Mouse (Mus musculus) olfactory bulb, adult 2 months (tissue): ENCODE measurements around the gene Fermt2. TPM values are rescaled to one million over a fixed set of nuclear protein-coding genes. Genes with fewer than 3 reads are reported as not detected.
A peak's percentile ranks its signal among the peaks of the same experiment; 100 is the strongest.
"Not testable (repeated sequence)": the region's sequence is repeated elsewhere in the genome, so short reads cannot be mapped to it uniquely, and the experiment has no call there.

Experiments
- H3K27ac ChIP-seq: fragments of 200-500 bp; 2 replicates; pipeline ENCODE4 v1.5.1; 2012; ENCODE audit warnings: low read depth, low read length; ENCODE audit not compliant: insufficient read depth
- H3K4me1 ChIP-seq: fragments of 200-500 bp; 2 replicates; pipeline ENCODE4 v1.6.1; 2012; ENCODE audit warnings: low read length; ENCODE audit not compliant: control insufficient read depth, insufficient read depth
- H3K4me3 ChIP-seq: fragments of 200-500 bp; 2 replicates; pipeline ENCODE4 v1.5.1; 2012; ENCODE audit warnings: mild to moderate bottlenecking, low read depth, low read length, moderate library complexity; ENCODE audit not compliant: insufficient read depth
- CTCF ChIP-seq: fragments of 200-500 bp; IDR thresholded peaks from 2 replicates; pipeline ENCODE4 v1.5.1; 2012; ENCODE audit warnings: low read depth, mild to moderate bottlenecking, low read length, moderate library complexity; ENCODE audit not compliant: insufficient read depth
- POLR2A ChIP-seq: fragments of 200-500 bp; IDR thresholded peaks from 2 replicates; pipeline ENCODE4 v1.6.1; 2012; ENCODE audit warnings: mild to moderate bottlenecking, low read depth, low read length, moderate library complexity; ENCODE audit not compliant: insufficient read depth
- WGBS: fragments of 180-500 bp; shearing (Covaris S2); methylation state at CpG from one replicate; pipeline ENCODE4 v1.1.7; 2018; 5-methylcytosine and 5-hydroxymethylcytosine counted together
- polyA plus RNA-seq: library from polyadenylated mRNA; stranded (reverse); fragments of >200 nt; gene quantifications from 2 replicates; pipeline ENCODE4 v1.2.4, GENCODE M21; 2012; ENCODE audit warnings: low replicate concordance; ENCODE audit not compliant: missing spikeins, insufficient read depth, insufficient read length

Gene Fermt2
- polyA plus RNA-seq, 1 experiment = 298 TPM

DNA sequence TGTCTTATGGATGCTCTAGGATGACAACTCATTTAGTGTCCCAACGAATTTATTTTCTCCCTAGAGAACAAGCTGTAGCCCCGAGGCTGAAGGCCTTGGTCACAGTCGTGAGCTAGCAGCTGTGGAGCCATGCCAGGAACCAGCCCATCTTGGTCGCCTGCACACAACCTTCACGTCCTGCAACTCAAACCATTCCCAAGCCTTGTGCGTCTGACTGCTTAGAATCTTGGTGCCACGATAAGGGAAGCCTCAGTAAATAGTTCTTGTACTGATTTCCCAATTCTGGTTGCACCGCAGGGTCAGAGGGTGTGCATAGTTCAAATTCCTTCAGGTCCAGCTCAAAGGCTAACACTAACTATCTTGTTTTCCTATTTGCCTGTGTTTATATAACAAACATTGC, 52.3 kb downstream of the Fermt2 start:
- Histone ChIP-seq H3K4me1 (no peaks in the 10 kb centered on the region), H3K4me3 (no peak overlapping the region), H3K27ac (no peak overlapping the region)
- no peak for TF ChIP-seq POLR2A
- TF ChIP-seq CTCF = no peak
- 65% methylated on average over 8 of the region's 8 CpGs for WGBS

DNA sequence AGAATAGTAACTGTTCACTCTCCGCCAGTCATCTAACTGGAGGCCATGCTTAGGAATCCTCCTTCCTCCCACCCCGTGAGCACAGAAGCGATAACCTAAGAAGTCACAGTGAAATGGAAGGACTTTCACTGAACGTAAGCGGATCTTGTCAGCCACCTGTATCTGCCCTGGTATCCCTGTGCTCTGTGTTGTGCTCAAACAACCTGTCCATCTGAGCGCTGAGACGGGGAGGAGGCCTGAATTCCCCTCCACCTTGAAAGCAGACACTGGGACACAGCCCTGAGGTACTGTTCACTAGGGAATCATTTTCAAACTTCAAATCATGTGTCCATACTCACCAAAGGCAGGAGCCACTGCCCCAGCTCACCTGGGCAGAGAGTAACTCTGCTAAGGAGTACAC, 52.9 kb downstream of the Fermt2 start:
- 95% methylated on average over 7 of the region's 7 CpGs for WGBS
- no peak overlapping the region for H3K27ac ChIP-seq
- no peak for TF ChIP-seq CTCF
- no peak for TF ChIP-seq POLR2A
- H3K4me1 ChIP-seq = no peaks in the 10 kb centered on the region
- no peak overlapping the region for H3K4me3 ChIP-seq

DNA sequence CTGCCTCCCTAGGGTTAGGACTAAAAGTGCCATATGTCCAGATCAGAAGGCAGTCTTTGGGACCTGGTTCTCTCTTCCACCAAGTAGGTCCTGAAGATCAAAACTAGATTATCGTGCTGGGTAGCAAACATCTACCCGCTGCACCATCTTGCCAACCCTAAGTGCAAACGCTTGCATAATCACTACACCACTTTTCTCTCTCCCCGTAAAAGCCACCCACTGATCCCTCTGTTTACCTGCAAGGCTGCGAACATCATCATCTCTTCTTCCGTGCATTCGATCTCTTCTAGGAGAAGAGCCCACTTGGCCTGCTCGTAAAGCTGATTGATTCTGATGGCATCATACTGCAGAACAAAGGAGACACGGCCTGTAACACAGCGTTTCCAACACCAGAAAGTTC, 57.4 kb downstream of the Fermt2 start:
- 94% methylated on average over 10 of the region's 10 CpGs for WGBS
- no peak overlapping the region for H3K4me3 ChIP-seq

DNA sequence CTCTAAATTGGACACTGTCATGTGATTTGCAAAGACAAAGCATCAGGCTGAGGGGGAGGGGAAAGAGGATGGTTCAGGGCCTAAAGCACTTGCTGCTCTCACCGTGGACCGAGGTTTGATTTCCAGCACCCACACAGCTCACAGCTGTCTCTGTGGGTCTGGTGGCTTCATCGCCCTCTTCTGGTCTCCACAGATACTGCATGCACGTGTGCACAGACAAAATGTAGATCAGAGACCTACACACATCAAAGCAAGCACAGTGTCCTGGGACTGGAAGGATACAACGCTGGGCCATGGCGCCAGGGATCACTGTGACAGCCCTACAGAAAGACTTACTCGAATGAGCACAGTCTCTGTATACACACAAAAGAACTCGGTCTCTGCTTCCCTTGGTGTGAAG, 60.5 kb downstream of the Fermt2 start:
- Histone ChIP-seq H3K4me1 (no peaks in the 10 kb centered on the region), H3K4me3 (no peak overlapping the region), H3K27ac (no peak overlapping the region)
- WGBS = 91% methylated on average over 8 of the region's 8 CpGs
- TF ChIP-seq CTCF (no peak), POLR2A (no peak)

More for the DNA sequence above, 57.4 kb downstream of the Fermt2 start:
- TF ChIP-seq POLR2A (no peak), CTCF (no peak)
- H3K27ac ChIP-seq = no peak overlapping the region
- no peaks in the 10 kb centered on the region for H3K4me1 ChIP-seq

DNA sequence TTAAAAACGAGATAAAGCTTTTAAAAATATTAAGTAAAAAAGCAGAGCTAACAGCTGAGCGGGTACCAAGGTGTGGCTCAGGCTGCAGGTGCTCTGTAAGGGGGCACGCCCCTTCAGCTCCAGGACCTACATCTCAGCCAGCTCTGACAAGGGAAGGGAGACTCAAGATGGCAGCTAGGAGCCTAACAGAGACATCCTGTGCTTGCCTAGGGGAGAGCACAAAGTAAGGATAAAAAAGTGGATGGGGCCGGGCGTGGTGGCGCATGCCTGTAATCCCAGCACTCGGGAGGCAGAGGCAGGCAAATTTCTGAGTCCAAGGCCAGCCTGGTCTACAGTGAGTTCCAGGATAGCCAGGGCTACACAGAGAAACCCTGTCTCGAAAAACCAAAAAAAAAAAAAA, 63.5 kb downstream of the Fermt2 start:
- H3K27ac ChIP-seq, H3K4me1 ChIP-seq, H3K4me3 ChIP-seq: not testable (repeated sequence)
- 96% methylated on average over 8 of the region's 8 CpGs for WGBS

DNA sequence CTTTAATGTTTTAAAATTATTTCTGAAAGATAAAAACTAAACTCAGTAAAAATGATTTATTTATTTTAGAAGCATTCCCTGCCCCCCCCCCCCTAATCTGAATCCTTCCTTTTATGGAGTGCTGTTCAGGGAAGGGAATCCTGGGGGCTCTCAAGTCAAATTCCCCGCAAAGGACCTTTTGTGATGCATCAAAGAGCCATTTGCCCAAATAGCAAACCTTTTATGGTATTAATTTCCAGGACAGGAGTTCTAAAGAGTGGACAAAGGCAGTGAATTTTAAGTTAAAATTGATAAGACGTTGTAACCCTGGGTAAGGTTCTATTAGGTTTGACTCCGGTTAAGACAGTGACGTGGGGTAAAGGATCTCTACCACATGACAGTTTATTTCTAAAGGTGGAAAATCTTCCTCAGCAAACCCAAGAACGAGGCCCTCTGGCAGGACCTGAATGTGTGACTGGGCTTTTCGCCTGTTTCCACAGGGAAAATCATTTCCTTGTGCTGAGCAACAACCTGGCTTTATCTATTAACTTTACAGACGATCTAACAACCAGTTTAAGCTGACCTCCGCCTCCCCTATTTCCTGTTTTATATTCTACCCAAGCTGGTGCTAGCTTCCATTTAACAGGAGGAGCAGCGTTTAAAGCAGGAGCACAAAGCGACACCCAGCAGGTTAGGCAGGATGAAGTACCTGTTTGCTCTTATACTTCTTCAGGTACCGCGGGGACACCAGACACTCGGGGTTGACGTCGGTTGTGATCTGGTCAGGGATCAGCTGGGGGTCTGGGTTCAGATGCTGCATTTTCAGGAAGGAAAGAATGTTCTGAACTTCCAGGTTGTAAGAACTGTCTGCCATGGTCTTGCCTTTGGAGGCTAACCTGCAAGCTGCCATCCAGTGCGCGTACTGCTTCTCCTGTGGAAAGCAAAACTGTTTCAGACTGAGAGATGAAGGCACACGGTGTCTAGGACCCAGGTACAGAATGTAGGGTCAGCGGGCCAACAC, 65.6 kb downstream of the Fermt2 start:
- 81% methylated on average over 19 of the region's 19 CpGs for WGBS
- TF ChIP-seq CTCF = no peak
- no peak for TF ChIP-seq POLR2A
- Histone ChIP-seq H3K27ac (no peak overlapping the region), H3K4me3 (no peak overlapping the region), H3K4me1 (peaks cover 10% of the 10 kb centered on the region; the same call in 1 of the 2 replicates)

DNA sequence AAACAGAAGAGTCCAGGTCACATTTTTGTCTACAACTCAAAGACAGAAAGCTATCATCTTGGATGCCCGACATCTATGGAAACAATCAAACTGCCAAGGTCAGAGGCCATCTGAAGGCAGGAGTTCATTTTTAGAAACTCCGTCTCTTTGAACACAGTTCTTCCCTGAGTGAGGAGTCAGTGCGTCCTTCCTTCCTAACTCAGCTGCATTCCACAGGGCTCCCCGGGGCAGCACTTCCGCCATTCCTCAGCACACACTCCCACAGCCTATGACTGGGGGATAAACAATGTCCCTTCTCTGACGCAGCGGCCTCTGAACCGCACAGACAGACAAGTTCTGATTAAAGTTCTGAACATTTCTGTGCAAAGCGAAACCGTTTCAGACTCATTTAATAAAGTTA, 66.3 kb downstream of the Fermt2 start:
- H3K4me1 ChIP-seq = peaks cover 10% of the 10 kb centered on the region; the same call in 1 of the 2 replicates
- WGBS = 44% methylated on average over 10 of the region's 10 CpGs
- H3K27ac ChIP-seq = 0 out of 2 replicates have a peak overlapping the region, but pooled peaks have one; percentile 27
- H3K4me3 ChIP-seq = no peak overlapping the region
- TF ChIP-seq CTCF = no peak
- TF ChIP-seq POLR2A = no peak

DNA sequence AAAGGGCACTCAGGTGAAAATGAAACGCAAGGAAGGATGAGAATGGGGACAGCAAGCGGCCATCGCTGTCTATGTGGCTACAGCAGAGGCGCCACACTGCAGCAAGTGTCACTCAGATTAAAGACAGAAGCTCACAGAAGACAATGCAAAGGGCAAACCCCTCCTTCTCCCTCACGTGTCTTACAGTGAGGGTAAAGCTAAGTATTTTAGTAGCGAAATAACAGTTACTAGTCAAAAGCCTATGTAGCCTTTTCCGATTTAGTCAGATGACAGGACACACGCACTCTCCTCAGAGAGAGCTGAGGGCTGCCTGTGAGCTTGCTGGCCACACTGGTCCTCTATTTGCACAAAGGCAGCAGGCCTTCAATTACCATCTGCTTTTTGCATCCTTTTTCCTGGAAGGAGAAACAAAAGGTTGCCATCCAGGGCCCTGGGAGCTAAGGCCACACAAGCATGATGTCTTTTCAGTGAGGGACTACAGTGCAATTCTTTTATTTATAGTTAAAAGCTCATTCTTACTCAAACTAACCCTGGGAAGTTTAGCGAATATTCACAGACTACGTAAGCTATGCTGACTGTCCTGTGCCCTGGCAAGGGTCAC, 66.9 kb downstream of the Fermt2 start:
- 63% methylated on average over 10 of the region's 10 CpGs for WGBS
- no peak overlapping the region for H3K4me3 ChIP-seq
- H3K4me1 ChIP-seq = peaks cover 10% of the 10 kb centered on the region; the same call in 1 of the 2 replicates
- TF ChIP-seq CTCF (no peak), POLR2A (no peak)
- H3K27ac ChIP-seq = 0 out of 2 replicates have a peak overlapping the region, but pooled peaks have one; percentile 27

DNA sequence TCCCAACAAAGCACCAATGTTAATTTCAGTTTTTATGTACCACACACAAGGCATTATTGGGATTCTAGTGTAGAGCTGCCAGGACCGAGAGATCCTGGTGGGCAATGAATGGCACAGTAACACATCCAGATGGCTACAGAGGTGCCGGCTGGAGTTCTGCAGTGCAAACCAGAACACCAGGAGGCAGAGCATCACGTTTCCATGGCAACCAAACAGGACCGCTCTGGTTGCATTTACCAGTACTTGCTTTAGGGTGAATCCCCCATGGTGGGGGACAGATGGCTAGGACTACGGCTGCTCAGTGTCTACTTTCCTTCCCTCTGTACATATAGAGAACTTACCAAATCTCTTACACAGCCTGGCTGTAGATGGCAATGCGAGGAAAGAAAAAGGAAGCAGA, 67.5 kb downstream of the Fermt2 start:
- WGBS = 25% methylated on average over 6 of the region's 6 CpGs
- no peak overlapping the region for H3K27ac ChIP-seq
- no peak overlapping the region for H3K4me3 ChIP-seq
- H3K4me1 ChIP-seq = peaks cover 10% of the 10 kb centered on the region; the same call in 1 of the 2 replicates
- TF ChIP-seq CTCF (no peak), POLR2A (no peak)
